Mouse (Mus musculus) limb, embryonic 14.5 days (tissue): Measurements from ENCODE around the gene Amdhd2. TPM values are rescaled to one million over a fixed set of nuclear protein-coding genes. Genes with fewer than 3 reads are reported as not detected.

Source experiments
- ATAC-seq: fragments of 200-750 bp; cut with Nextera tagmentation; 2 replicates; pipeline ENCODE4 v1.8.0; 2017; ENCODE audit warnings: low read depth, moderate number of reproducible peaks, moderate TSS enrichment; ENCODE audit not compliant: low FRiP score
- DNase-seq: peaks from one replicate; pipeline ENCODE4 v3.0.0-alpha.2; 2015; ENCODE audit warnings: low spot score
- H3K27ac ChIP-seq: fragments of 300-500 bp; sonication (generic); replicated peaks from 2 replicates; pipeline ENCODE4 v1.5.1; 2014; ENCODE audit warnings: low read depth, mild to moderate bottlenecking, low read length, moderate library complexity, mixed read lengths
- H3K27me3 ChIP-seq: fragments of 300-500 bp; sonication (generic); 2 replicates; pipeline ENCODE4 v1.6.1; 2014; ENCODE audit warnings: low read length, mixed read lengths; ENCODE audit not compliant: control insufficient read depth, insufficient read depth
- H3K36me3 ChIP-seq: fragments of 300-500 bp; sonication (generic); 2 replicates; pipeline ENCODE4 v1.6.1; 2014; ENCODE audit warnings: mild to moderate bottlenecking, low read length, moderate library complexity, mixed read lengths; ENCODE audit not compliant: control insufficient read depth, insufficient read depth
- H3K4me1 ChIP-seq: fragments of 300-500 bp; sonication (generic); 2 replicates; pipeline ENCODE4 v1.6.1; 2014; ENCODE audit warnings: antibody characterized with exemption, low read length, mixed read lengths; ENCODE audit not compliant: control insufficient read depth, insufficient read depth
- H3K4me2 ChIP-seq: fragments of 300-500 bp; sonication (generic); replicated peaks from 2 replicates; pipeline ENCODE4 v1.6.1; 2014; ENCODE audit warnings: low read depth, mild to moderate bottlenecking, low read length, moderate library complexity; ENCODE audit not compliant: severe bottlenecking
- H3K4me3 ChIP-seq: fragments of 300-500 bp; sonication (generic); replicated peaks from 2 replicates; pipeline ENCODE4 v1.5.1; 2014; ENCODE audit warnings: low read length
- H3K9ac ChIP-seq: fragments of 300-500 bp; sonication (generic); 2 replicates; pipeline ENCODE4 v1.6.1; 2014; ENCODE audit warnings: mild to moderate bottlenecking, low read depth, low read length, moderate library complexity; ENCODE audit not compliant: severe bottlenecking
- H3K9me3 ChIP-seq: fragments of 300-500 bp; sonication (generic); 2 replicates; pipeline ENCODE4 v1.6.1; 2016; ENCODE audit warnings: low read length; ENCODE audit not compliant: control insufficient read depth
- POLR2A ChIP-seq: fragments of 200-500 bp; IDR thresholded peaks from 2 replicates; pipeline ENCODE4 v1.8.0; 2012; ENCODE audit warnings: inconsistent platforms, mild to moderate bottlenecking, moderate library complexity, borderline replicate concordance; ENCODE audit not compliant: insufficient read depth, insufficient read length; ENCODE audit errors: extremely low read depth
- WGBS: fragments of 180-500 bp; shearing (Covaris S2); extraction: QIAGEN DNeasy Blood & Tissue Kit; methylation state at CpG from one replicate; pipeline ENCODE4 v1.1.7; 2014; 5-methylcytosine and 5-hydroxymethylcytosine counted together
- polyA plus RNA-seq, 2 experiments: library from polyadenylated mRNA; depleted of rRNA in 1 of 2; stranded (reverse) in 1 of 2; unstranded in 1 of 2; fragments of >200 nt; fragmentation: Nextera tagmentation in 1 of 2; extraction: Ambion mirVana in 1 of 2; gene quantifications; 2 replicates each; pipeline versions ENCODE4 v1.2.1 to v1.2.3; 2012 to 2014

Amdhd2 gene
- polyA plus RNA-seq, 2 experiments, result 27.4 to 31.2 TPM

DNA sequence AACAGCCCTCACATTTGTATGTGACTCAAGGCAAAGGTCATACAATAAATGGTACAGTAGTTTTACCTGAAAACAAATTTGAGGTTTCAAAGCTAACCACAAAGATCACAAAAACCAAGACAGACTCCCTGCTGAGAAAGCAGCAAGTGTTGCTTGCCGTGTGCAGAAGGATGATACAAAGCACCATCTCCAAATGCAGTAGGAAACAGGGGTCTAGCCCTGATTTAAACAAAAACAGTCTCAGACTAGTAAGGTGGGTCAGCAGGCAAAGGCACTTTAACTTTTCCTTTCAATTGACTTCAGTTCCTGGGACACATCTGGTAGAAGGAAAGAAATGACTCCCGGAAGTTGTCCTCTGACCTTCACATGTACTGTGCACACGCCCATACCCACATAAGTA lies 36.8 kb downstream of the Amdhd2 start:
- 81% methylated on average over 3 of the region's 3 CpGs for WGBS

DNA sequence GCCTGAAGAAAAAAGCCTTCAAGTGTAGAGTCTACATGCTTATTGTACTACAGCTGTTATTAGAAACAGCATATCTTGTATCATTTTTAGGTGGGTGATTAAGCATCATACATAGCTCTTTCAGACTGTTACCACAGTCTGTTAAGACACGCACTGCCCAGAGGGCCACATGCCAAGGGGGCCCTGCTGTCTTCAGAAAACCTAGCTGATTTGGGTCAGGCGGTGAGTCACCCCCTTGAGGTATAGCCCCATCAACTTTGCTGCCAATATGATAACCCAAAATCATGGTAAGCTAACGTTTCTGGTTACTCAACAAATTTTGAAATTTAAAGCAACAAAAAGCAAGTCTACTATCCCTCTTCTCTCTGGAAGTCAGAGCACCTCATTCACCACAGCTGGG lies 44.1 kb downstream of the Amdhd2 start:
- Histone ChIP-seq H3K9ac (no peak overlapping the region), H3K4me3 (no peak overlapping the region), H3K4me1 (no peaks in the 10 kb centered on the region), H3K27ac (no peak overlapping the region), H3K36me3 (no peaks in the 10 kb centered on the region), H3K27me3 (no peaks in the 10 kb centered on the region), H3K4me2 (no peak overlapping the region), H3K9me3 (no peaks in the 10 kb centered on the region)
- 89% methylated on average over 3 of the region's 3 CpGs for WGBS
- no peak for DNase-seq
- ATAC-seq, result no peak
- no peak for TF ChIP-seq POLR2A

More for the DNA sequence above, 36.8 kb downstream of the Amdhd2 start:
- Histone ChIP-seq H3K9me3 (no peaks in the 10 kb centered on the region), H3K36me3 (no peaks in the 10 kb centered on the region), H3K4me1 (0 out of 2 replicates have a peak, but pooled peaks cover 2% of the 10 kb centered on the region), H3K27me3 (no peaks in the 10 kb centered on the region), H3K4me3 (no peak overlapping the region), H3K4me2 (no peak overlapping the region), H3K9ac (no peak overlapping the region), H3K27ac (no peak overlapping the region)
- no peak for TF ChIP-seq POLR2A
- ATAC-seq (no peak), DNase-seq (no peak)

DNA sequence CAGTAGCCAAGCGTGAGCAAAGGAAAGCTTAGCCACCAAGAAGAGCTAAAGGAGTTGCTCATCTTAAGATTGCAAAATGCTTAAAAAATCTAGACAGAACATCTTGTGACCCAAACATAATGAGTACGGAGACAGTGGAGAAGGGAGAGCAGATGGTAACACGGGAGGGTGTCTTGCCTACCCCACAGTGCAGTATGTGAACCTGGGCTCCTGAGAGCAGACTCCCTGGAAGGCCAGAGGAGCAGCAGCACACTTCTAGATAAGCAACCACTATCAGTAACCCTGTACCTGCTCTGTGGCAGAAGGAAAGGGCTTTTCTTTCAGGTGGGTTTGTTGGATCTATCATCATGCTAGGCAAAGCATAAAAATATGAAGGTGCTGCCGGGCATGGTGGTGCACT lies 50.5 kb downstream of the Amdhd2 start:
- WGBS, result 95% methylated on average over 4 of the region's 4 CpGs
- Histone ChIP-seq H3K27me3 (no peaks in the 10 kb centered on the region), H3K36me3 (peaks cover 26% of the 10 kb centered on the region), H3K9ac (no peak overlapping the region), H3K4me3 (no peak overlapping the region), H3K27ac (no peak overlapping the region), H3K9me3 (no peaks in the 10 kb centered on the region), H3K4me2 (no peak overlapping the region), H3K4me1 (no peaks in the 10 kb centered on the region)
- no peak for TF ChIP-seq POLR2A
- ATAC-seq (no peak), DNase-seq (no peak)

DNA sequence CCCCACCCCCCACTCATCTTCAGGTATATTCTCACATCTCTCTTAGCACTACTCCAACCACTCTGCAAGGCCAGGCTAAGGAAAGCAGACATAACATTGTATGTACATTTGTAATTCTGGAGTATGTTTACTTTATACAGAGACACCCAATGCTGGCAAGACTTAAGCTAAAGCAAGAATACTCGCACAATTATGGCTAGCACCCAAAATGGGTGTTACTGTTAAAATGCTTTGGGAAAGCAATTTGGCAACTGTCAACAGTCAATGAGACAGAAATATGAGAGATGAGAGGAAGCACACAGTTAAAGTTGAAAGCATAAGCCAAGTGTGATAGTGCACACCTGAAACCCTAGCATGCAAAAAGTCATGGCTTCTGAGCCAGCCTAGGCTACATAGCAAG lies 52.3 kb downstream of the Amdhd2 start:
- Histone ChIP-seq H3K9ac (no peak overlapping the region), H3K36me3 (peaks cover 38% of the 10 kb centered on the region), H3K27me3 (no peaks in the 10 kb centered on the region), H3K4me1 (no peaks in the 10 kb centered on the region), H3K4me3 (no peak overlapping the region), H3K4me2 (no peak overlapping the region), H3K27ac (no peak overlapping the region), H3K9me3 (no peaks in the 10 kb centered on the region)
- DNase-seq (no peak), ATAC-seq (no peak)
- no peak for TF ChIP-seq POLR2A
- WGBS, result 83% methylated on average over 1 of the region's 1 CpGs

DNA sequence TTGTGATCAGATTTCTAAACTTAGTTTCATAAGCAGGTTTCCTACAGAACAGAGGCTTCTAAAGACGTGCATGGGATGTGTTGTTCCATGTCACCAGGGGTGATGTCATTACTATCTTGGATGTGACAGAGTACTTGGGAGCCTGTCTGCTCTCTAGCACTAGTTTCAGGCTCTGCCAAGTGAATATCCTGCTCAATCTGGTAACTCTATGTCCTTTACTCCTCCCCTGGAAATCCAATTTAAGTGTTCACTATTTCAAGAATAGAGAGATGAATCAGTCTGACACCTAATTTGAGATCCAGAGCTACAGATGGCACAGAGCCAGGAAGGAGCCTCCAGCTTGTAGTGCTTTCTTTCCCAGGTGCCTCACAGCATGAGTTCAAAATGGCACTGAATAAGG lies 54.7 kb downstream of the Amdhd2 start:
- ATAC-seq, result no peak
- no peak for TF ChIP-seq POLR2A
- H3K4me1 ChIP-seq, result no peaks in the 10 kb centered on the region
- no peak overlapping the region for H3K4me2 ChIP-seq
- H3K27ac ChIP-seq, result no peak overlapping the region
- 60% methylated on average over 1 of the region's 1 CpGs for WGBS
- no peak overlapping the region for H3K9ac ChIP-seq
- H3K27me3 ChIP-seq, result no peaks in the 10 kb centered on the region
- H3K9me3 ChIP-seq, result no peaks in the 10 kb centered on the region
- H3K4me3 ChIP-seq, result no peak overlapping the region
- H3K36me3 ChIP-seq, result peaks cover 50% of the 10 kb centered on the region
- no peak for DNase-seq

Other genes with a start within 250 kb of the Amdhd2 start
- gene Dcpp3, start 246.3 kb downstream of the Amdhd2 start, polyA plus RNA-seq (2012; rRNA removed), result not detected in 2 replicates
- gene Dcpp3, start 246.3 kb downstream of the Amdhd2 start, polyA plus RNA-seq (2014; fragmentation: Nextera tagmentation; extraction: Ambion mirVana), result not detected in 2 replicates
- not detected in 2 replicates for gene Sbp, start 222.1 kb downstream of the Amdhd2 start, polyA plus RNA-seq (2012; rRNA removed)
- not detected in 2 replicates for gene Sbp, start 222.1 kb downstream of the Amdhd2 start, polyA plus RNA-seq (2014; fragmentation: Nextera tagmentation; extraction: Ambion mirVana)
- 0.24 TPM in 1 of 2 replicates, not detected in the other for gene Sbpl, start 208.5 kb downstream of the Amdhd2 start, polyA plus RNA-seq (2012; rRNA removed)
- gene Sbpl, start 208.5 kb downstream of the Amdhd2 start, polyA plus RNA-seq (2014; fragmentation: Nextera tagmentation; extraction: Ambion mirVana), result not detected in 2 replicates
- 0.06 TPM in 1 of 2 replicates, not detected in the other for gene Prss30, start 183.2 kb downstream of the Amdhd2 start, polyA plus RNA-seq (2012; rRNA removed)
- not detected in 2 replicates for gene Prss30, start 183.2 kb downstream of the Amdhd2 start, polyA plus RNA-seq (2014; fragmentation: Nextera tagmentation; extraction: Ambion mirVana)
- 0.54 and 0.72 TPM in 2 replicates for gene Prss22, start 165.7 kb downstream of the Amdhd2 start, polyA plus RNA-seq (2012; rRNA removed)
- 0.44 and 0.51 TPM in 2 replicates for gene Prss22, start 165.7 kb downstream of the Amdhd2 start, polyA plus RNA-seq (2014; fragmentation: Nextera tagmentation; extraction: Ambion mirVana)
- gene Prss27, start 125.6 kb downstream of the Amdhd2 start, polyA plus RNA-seq (2012; rRNA removed), result 0.82 and 1.4 TPM in 2 replicates
- 1.5 TPM in 2 replicates for gene Prss27, start 125.6 kb downstream of the Amdhd2 start, polyA plus RNA-seq (2014; fragmentation: Nextera tagmentation; extraction: Ambion mirVana)
- 60.2 and 72.4 TPM in 2 replicates for gene Kctd5, start 90.3 kb downstream of the Amdhd2 start, polyA plus RNA-seq (2012; rRNA removed)
- 57.8 and 63.5 TPM in 2 replicates for gene Kctd5, start 90.3 kb downstream of the Amdhd2 start, polyA plus RNA-seq (2014; fragmentation: Nextera tagmentation; extraction: Ambion mirVana)
- gene Pdpk1, start 12.8 kb downstream of the Amdhd2 start, polyA plus RNA-seq (2012; rRNA removed), result 18.7 and 21.6 TPM in 2 replicates
- gene Pdpk1, start 12.8 kb downstream of the Amdhd2 start, polyA plus RNA-seq (2014; fragmentation: Nextera tagmentation; extraction: Ambion mirVana), result 36.7 and 39.9 TPM in 2 replicates
- 487 and 720 TPM in 2 replicates for gene Atp6v0c, start 5.9 kb upstream of the Amdhd2 start, polyA plus RNA-seq (2012; rRNA removed)
- 511 and 522 TPM in 2 replicates for gene Atp6v0c, start 5.9 kb upstream of the Amdhd2 start, polyA plus RNA-seq (2014; fragmentation: Nextera tagmentation; extraction: Ambion mirVana)
- gene Tbc1d24, start 41.8 kb upstream of the Amdhd2 start, polyA plus RNA-seq (2012; rRNA removed), result 31.9 and 52.5 TPM in 2 replicates
- 6.3 and 8.0 TPM in 2 replicates for gene Tbc1d24, start 41.8 kb upstream of the Amdhd2 start, polyA plus RNA-seq (2014; fragmentation: Nextera tagmentation; extraction: Ambion mirVana)
- gene Ntn3, start 45.8 kb upstream of the Amdhd2 start, polyA plus RNA-seq (2012; rRNA removed), result 32.6 and 42.5 TPM in 2 replicates
- gene Ntn3, start 45.8 kb upstream of the Amdhd2 start, polyA plus RNA-seq (2014; fragmentation: Nextera tagmentation; extraction: Ambion mirVana), result 14.5 and 19.8 TPM in 2 replicates
- 35.4 and 39.2 TPM in 2 replicates for gene Tedc2, start 57.1 kb upstream of the Amdhd2 start, polyA plus RNA-seq (2012; rRNA removed)
- 10.2 and 12.2 TPM in 2 replicates for gene Tedc2, start 57.1 kb upstream of the Amdhd2 start, polyA plus RNA-seq (2014; fragmentation: Nextera tagmentation; extraction: Ambion mirVana)
- gene Ccnf, start 87.7 kb upstream of the Amdhd2 start, polyA plus RNA-seq (2012; rRNA removed), result 35.4 and 36.6 TPM in 2 replicates
- gene Ccnf, start 87.7 kb upstream of the Amdhd2 start, polyA plus RNA-seq (2014; fragmentation: Nextera tagmentation; extraction: Ambion mirVana), result 41.8 and 49.9 TPM in 2 replicates
- 0.05 and 0.12 TPM in 2 replicates for gene Abca17, start 187.3 kb upstream of the Amdhd2 start, polyA plus RNA-seq (2012; rRNA removed)
- 0.14 TPM in 1 of 2 replicates, not detected in the other for gene Abca17, start 187.3 kb upstream of the Amdhd2 start, polyA plus RNA-seq (2014; fragmentation: Nextera tagmentation; extraction: Ambion mirVana)
- gene Abca3, start 188.2 kb upstream of the Amdhd2 start, polyA plus RNA-seq (2012; rRNA removed), result 12.4 and 15.5 TPM in 2 replicates
- gene Abca3, start 188.2 kb upstream of the Amdhd2 start, polyA plus RNA-seq (2014; fragmentation: Nextera tagmentation; extraction: Ambion mirVana), result 9.0 and 10.6 TPM in 2 replicates